Mouse (Mus musculus) spleen, postnatal 14 days (tissue): Measurements from ENCODE around the gene Myh3.

Source experiments
- DNase-seq, 2 experiments: peaks; one replicate each; pipeline ENCODE4 v3.0.0; 2021 to 2022; ENCODE audit warnings: low spot score in 2 of 2

Myh3 gene

GRCm38 (mm10) chr11:67105689-67106088, 27.6 kb downstream of the Myh3 start:
- no peak for DNase-seq

GRCm38 (mm10) chr11:67106973-67107372, 28.9 kb downstream of the Myh3 start:
- no peak for DNase-seq

GRCm38 (mm10) chr11:67110168-67110948, 32.3 kb downstream of the Myh3 start:
- peak in 1 of 2 experiments; percentile 12 for DNase-seq

- DNase-seq: peak in 1 of 2 experiments; percentile 45
These were observed 34.1 kb downstream of the Myh3 start for GRCm38 (mm10) chr11:67112019-67112850.

GRCm38 (mm10) chr11:67112851-67113202, 34.7 kb downstream of the Myh3 start:
- DNase-seq: peak in 1 of 2 experiments; percentile 55

- DNase-seq: no peak
These were observed 35.3 kb downstream of the Myh3 start for GRCm38 (mm10) chr11:67113381-67113780.

DNA sequence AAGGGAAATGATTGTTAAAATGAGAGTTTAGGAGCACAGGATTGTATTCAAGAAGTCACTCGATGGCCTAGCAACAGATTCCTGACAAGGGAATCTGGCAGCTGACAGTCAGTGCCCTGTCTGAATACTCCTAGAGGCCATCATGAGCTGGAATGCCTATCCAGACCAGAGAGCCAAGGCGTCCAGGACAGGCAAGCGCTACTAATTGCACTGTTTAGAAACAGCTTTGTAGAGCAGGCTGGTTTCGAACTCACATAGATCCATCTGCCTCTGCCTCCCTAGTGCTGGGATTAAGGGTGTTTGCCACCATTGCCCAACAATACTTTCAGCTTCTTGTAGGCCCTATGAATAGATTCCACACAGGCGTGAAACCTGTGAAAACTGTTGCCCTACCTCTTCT, 36.2 kb downstream of the Myh3 start:
- DNase-seq: no peak

- DNase-seq: no peak
These were observed 36.8 kb downstream of the Myh3 start for GRCm38 (mm10) chr11:67114901-67115300.

DNA sequence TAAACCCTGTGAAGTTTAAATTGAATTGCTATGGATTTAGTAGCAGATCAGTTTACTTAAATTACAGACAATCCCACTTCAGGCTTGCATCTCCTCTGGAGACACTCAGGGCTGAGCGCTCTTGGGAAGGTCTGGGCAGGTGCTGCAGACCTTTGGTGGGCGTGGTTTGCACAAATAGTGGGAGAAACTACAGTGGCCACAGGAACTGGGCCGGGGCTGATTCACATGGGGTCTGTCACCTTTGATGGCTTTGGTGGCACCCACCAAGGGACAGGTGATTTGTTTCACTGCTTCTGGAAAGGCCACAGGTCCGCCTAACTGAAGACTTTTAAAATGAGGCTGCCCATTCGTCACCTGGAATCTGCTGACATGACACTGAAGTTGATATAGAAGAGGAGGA, 38.6 kb downstream of the Myh3 start:
- no peak for DNase-seq

DNA sequence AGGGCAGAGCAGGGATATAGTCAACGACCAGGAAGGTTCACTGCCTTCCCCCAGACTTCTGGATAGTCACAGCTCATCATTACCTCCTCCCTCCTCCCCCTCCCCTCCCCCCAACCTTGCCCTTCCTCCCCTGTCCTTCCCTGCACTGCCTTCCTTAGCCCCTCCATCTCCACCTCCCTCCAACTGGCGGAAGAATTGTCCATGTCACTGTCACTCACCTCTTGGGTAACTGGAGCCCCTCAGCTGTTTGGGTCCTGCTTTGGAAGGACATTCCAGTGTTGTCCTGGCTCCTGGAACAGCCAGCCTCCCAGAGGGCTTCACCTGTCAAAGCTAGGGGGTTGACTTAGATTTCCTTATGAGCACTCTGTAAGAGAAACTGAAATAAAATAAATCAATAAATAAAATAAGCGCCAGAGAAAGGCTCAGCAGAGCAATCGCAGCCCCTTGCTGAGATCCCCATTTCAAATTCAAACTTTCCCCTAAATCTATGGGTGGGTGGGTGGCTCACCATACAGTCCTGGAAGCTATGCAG, 41.5 kb downstream of the Myh3 start:
- DNase-seq: no peak

- no peak for DNase-seq
These were observed 42.7 kb downstream of the Myh3 start for GRCm38 (mm10) chr11:67120697-67121294.

GRCm38 (mm10) chr11:67124943-67125342, 46.8 kb downstream of the Myh3 start:
- DNase-seq: no peak

DNA sequence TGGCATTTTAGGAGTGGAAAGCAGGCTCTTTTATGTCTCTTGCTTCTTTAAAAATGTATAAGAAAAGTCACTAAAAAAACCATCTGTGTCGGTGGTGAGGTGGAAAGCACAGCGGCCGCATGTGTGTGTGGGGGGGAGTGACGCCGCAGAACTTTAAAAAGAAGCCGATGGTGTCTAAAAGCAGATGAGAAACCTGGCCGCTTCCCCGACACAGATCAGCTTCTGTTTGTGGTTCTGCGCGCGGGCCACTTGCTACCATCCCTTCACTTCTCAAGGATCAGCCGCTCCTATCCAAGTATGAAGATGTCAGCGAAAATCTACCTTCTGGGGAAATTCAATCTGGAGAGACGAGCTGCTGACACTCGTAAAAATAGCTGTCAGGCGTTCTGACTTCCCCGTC, 47.3 kb downstream of the Myh3 start:
- DNase-seq: no peak

GRCm38 (mm10) chr11:67133526-67133925, 55.4 kb downstream of the Myh3 start:
- no peak for DNase-seq

DNA sequence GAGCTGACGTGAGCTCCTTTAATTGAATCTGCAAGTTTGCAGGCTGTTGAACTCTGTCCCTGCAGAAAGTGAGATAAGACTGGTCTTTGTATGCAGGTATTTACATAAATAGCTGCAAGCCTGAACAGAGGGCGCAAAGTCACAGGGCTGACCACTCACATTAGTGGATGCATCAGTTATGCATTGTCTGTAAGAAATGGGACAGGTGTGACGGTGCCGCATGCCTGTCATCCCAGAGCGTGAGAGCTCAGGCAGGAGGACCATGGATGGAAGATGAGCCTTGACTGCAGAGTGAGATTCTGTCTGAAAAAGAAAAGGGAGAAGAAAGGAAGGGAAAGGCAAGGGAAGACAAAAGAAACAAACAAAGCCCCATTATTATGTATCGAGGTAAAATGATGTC, 56.6 kb downstream of the Myh3 start:
- no peak for DNase-seq

GRCm38 (mm10) chr11:67135532-67135931, 57.4 kb downstream of the Myh3 start:
- no peak for DNase-seq

DNA sequence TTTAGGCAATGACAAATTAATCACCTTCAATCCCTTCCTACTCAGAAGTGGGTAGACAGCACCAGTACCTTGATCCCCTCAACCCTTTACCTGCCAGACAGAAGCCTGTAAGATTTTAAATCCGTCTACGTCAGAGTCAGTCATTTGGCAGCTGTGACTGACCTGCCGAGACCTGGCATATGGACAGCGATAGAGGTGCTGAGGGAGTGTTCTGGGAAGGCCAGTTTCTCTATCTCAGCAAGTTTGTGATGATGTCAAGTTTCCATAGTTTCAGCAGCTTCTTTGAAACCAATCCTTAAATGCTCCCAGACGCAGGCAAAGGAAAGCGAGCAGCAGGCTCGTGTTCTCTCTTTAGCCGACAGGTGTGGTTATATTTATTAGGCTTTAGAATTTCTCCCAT, 61.5 kb downstream of the Myh3 start:
- no peak for DNase-seq

DNA sequence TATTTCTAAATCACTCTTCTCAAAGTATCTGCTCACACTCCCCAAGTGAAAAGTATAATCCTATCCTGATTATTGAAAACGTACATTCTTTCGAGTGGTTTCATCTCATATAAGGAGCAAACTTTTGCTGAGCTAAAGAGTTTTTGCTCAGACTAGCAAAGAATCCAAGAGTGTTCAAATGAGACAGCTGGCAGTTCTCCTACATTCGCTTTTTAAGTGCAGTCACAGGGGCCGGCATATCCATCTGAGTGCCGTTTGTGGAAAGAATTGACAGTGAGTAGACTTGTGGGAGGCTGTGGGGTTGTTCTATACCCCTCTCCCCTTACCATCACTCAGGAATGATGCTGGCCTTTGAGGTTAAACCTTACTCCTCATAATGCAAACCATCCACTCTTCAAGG, 62.1 kb downstream of the Myh3 start:
- DNase-seq: no peak

GRCm38 (mm10) chr11:67141031-67141430, 62.9 kb downstream of the Myh3 start:
- no peak for DNase-seq

GRCm38 (mm10) chr11:67142047-67142446, 63.9 kb downstream of the Myh3 start:
- no peak for DNase-seq

DNA sequence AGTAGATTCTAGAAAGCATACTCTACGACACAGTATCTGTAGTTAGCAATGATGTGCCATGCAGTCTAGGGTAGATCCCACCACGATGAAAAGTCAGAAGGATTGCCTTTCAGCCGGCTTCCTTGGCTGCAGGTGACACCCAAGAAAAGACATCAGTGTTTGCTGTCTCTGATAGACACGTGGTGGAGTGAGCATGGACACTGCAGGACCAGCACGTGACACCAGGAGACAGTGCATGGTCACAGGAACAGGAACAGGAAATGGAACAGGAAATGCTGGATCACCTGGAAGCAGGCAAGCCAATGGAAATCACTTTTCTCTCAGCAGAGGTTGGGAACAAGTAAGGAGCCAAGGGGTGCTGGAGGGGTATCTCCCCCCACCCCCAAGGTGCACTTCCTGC, 65.0 kb downstream of the Myh3 start:
- DNase-seq: no peak

DNA sequence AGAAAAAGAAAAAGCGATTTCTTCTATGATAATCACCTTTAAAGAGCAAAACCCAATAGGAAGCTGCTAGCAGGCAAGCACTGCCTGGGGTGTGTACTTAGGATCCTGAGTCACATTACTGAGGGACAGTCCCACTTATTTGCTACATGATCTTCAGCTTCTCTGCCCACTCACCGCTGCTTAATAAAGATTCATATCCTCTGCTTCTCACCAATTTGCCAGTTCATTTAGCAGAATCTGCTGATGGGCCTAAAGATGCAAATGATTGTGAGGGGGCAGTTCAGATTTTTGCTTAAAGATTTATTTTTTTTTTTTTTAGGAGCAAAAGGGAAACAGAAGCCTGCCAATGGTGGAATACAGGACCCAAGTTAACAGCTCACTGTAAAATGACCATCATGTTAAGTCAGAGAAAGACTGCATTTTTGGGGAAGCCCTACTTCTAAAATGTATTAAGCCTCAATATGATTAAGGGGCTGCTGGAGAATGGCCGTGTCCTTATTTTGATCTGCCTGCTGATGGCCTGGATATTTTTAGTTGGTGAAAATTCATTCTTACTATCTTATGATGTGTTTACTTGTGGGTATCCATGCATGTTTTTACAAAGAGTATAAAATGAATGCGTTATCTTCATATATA, 65.9 kb downstream of the Myh3 start:
- no peak for DNase-seq
